Mouse (Mus musculus) testis, adult 2 months (tissue): ENCODE results near the gene Cry1.

Source experiments
- CTCF ChIP-seq: fragments of 200-500 bp; IDR thresholded peaks from 2 replicates; pipeline ENCODE4 v1.5.1; 2012; ENCODE audit warnings: low read depth, mild to moderate bottlenecking, inconsistent platforms, low read length, moderate library complexity; ENCODE audit not compliant: control insufficient read depth, insufficient read depth, insufficient replicate concordance
- POLR2A ChIP-seq: fragments of 200-500 bp; IDR thresholded peaks from 2 replicates; pipeline ENCODE4 v1.6.1; 2012; ENCODE audit warnings: low read depth, mild to moderate bottlenecking, inconsistent platforms, low read length, moderate library complexity; ENCODE audit not compliant: control insufficient read depth

GRCm38 (mm10) chr10:85183619-85184018 is 1.2 kb downstream of the Cry1 start:
- TF ChIP-seq CTCF = no peak
- TF ChIP-seq POLR2A = no peak
